ENCODE assay signal across 9 mouse cellular contexts in the genomic region with DNA sequence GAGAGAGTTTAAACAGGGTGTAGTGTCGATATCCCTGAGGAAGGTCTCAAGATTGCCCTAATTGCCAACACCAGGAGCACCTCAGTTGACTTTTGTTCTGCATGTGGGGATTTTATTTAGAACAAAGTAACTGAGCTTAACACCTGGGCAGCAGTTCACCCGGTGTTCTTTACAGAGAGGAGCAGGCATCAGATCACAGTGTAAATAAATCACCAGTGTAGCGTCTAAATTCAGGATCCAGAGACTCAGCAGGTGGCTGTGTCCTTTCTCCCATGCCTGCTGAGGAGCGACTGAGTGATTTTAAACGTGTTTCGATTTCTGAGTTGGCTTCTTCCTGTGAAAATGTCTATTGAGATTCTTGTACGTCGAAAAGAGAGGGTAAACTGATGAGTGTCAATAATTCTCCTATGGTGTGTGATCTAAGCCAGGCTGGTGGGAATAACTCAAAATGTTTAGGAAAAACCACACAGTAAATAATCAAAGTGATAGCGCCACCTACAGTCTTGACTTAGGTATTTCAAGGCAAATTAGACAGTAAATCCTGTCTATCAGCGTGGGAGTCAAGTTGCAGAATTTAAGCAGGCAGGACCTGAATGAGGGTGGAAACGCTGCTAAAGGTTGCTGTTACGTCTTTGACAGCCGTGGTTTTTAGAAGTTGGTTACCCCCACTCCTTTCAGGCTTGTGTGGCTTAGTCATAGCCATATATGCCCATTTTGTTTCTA. TPM values are rescaled to one million over a fixed set of nuclear protein-coding genes. Genes with fewer than 3 reads are reported as not detected.
A peak's percentile ranks its signal among the peaks of the same experiment; 100 is the strongest.
DNase-seq lines count a peak whose midpoint lies in the region; ATAC-seq and TF ChIP-seq lines count a peak whose summit lies in the region.
"Had no signal": no experiment of that assay in that cellular context is flagged by ENCODE, and none has a peak within 500 bp of the region (broad histone marks: within the 10 kb centered on the region; RNA-seq: fewer than 3 reads in every experiment).

No protein-coding gene starts in this region.

- no peak overlapping the region for H3K4me3 ChIP-seq in liver, embryonic 14.5 days (ENCODE audit: insufficient read depth in 1 of 2, low read depth in 2 of 2, low read length in 2 of 2)

- no peaks in the 10 kb centered on the region for H3K27me3 ChIP-seq in liver, embryonic 14.5 days (ENCODE audit: control insufficient read depth, insufficient read depth, low read length)

- H3K9ac ChIP-seq in liver, embryonic 14.5 days (replicated peaks), result no peak overlapping the region

- no peak overlapping the region for H3K27ac ChIP-seq in liver, embryonic 14.5 days

- peak; percentile 53 for TF ChIP-seq CTCF in liver, embryonic 14.5 days (IDR thresholded peaks at IDR 0.05; ENCODE audit: low read depth)

- no peak for TF ChIP-seq EP300 in liver, embryonic 14.5 days (IDR thresholded peaks at IDR 0.05; ENCODE audit: low read depth)

- H3K4me2 ChIP-seq in liver, embryonic 14.5 days (ENCODE audit: low read depth), result no peak overlapping the region

- no peaks in the 10 kb centered on the region for H3K36me3 ChIP-seq in liver, embryonic 14.5 days (replicated peaks; ENCODE audit: control insufficient read depth, insufficient read depth, low read depth)

- whole genome bisulfite sequencing in liver, embryonic 14.5 days (ENCODE audit: insufficient replicate concordance), result 23% methylated on average over 13 of the region's 13 CpGs

- no peaks in the 10 kb centered on the region for H3K4me1 ChIP-seq in liver, embryonic 14.5 days (replicated peaks; ENCODE audit: control insufficient read depth in 2 of 2, insufficient read depth in 2 of 2, low read length in 1 of 2)

- no peaks in the 10 kb centered on the region for H3K9me3 ChIP-seq in liver, embryonic 14.5 days (ENCODE audit: control insufficient read depth, low read length)

- DNase-seq in cerebellum, adult 11 months, result no peak
- DNase-seq in liver, embryonic 14.5 days (ENCODE audit: low read depth in 3 of 3, low spot score in 3 of 3), result peak in 2 of 3 experiments; percentile 1 to 13
- no peak for DNase-seq in liver
- peak; percentile 39 for DNase-seq in embryo, embryonic 9.5 days (ENCODE audit: extremely low spot score)
- DNase-seq in kidney, postnatal 36 days, result peak; percentile 12 to 60
- DNase-seq in testis, postnatal 10 days (ENCODE audit: low spot score), result no peak
- no peak for DNase-seq in right cerebral cortex, postnatal 4 days

- ATAC-seq in cerebellum, adult (ENCODE audit: insufficient number of reproducible peaks, low FRiP score, low TSS enrichment), result peak; percentile 51; the same call in 1 of the 2 replicates
- ATAC-seq in liver, embryonic 14.5 days (ENCODE audit: insufficient read depth), result no peak

RNA-seq across cellular contexts. Expression of a gene that starts 24.8 kb away (rescaled TPM):
- 0.03 and 0.04 TPM in 2 replicates for polyA plus RNA-seq in liver, embryonic 14.5 days (2012; rRNA removed)
- polyA plus RNA-seq in liver, embryonic 14.5 days (2014; fragmentation: Nextera tagmentation; extraction: Ambion mirVana), result 0.23 and 0.28 TPM in 2 replicates

RNA-seq across cellular contexts. Expression of a gene that starts 30.4 kb away (rescaled TPM):
- polyA plus RNA-seq in liver, embryonic 14.5 days (2012; rRNA removed), result 0.64 and 0.83 TPM in 2 replicates
- 0.57 and 0.81 TPM in 2 replicates for polyA plus RNA-seq in liver, embryonic 14.5 days (2014; fragmentation: Nextera tagmentation; extraction: Ambion mirVana)

RNA-seq across cellular contexts. Expression of a gene that starts 35.8 kb away (rescaled TPM):
- 0.01 TPM in 1 of 2 replicates, not detected in the other for polyA plus RNA-seq in liver, embryonic 14.5 days (2012; rRNA removed)
- not detected in 2 replicates for polyA plus RNA-seq in liver, embryonic 14.5 days (2014; fragmentation: Nextera tagmentation; extraction: Ambion mirVana)
- polyA plus RNA-seq: frontal cortex, adult 2 months had no signal

RNA-seq across cellular contexts. Expression of a gene that starts 56.4 kb away (rescaled TPM):
- polyA plus RNA-seq in liver, embryonic 14.5 days (2012; rRNA removed), result 15.1 and 19.2 TPM in 2 replicates
- 8.2 and 9.1 TPM in 2 replicates for polyA plus RNA-seq in liver, embryonic 14.5 days (2014; fragmentation: Nextera tagmentation; extraction: Ambion mirVana)

Comparison
In these comparisons a context has a peak if more than half of its experiments do, and no peak if none do; other contexts are left out.
1. DNase-seq: peak in liver, embryonic 14.5 days (2 of 3), embryo, embryonic 9.5 days (single experiment) and kidney, postnatal 36 days (2 of 2); none in cerebellum, adult 11 months (single experiment), liver (single experiment), testis, postnatal 10 days (single experiment) and right cerebral cortex, postnatal 4 days (single experiment).